Mouse (Mus musculus) layer of hippocampus, adult 11-12 months (tissue): ENCODE data around the gene Lrrc72.
"Not testable (repeated sequence)": the region's sequence is repeated elsewhere in the genome, so short reads cannot be mapped to it uniquely, and the experiment has no call there.

Experiments
- DNase-seq: peaks from one replicate; pipeline ENCODE4 v3.0.0; 2022; ENCODE audit warnings: low spot score

The Lrrc72 gene

GRCm38 (mm10) chr12:36253298-36253697 is at the start of gene Lrrc72:
TSS of gene Lrrc72 (minus strand) at chr12:36253398.
- DNase-seq, result no peak

DNA sequence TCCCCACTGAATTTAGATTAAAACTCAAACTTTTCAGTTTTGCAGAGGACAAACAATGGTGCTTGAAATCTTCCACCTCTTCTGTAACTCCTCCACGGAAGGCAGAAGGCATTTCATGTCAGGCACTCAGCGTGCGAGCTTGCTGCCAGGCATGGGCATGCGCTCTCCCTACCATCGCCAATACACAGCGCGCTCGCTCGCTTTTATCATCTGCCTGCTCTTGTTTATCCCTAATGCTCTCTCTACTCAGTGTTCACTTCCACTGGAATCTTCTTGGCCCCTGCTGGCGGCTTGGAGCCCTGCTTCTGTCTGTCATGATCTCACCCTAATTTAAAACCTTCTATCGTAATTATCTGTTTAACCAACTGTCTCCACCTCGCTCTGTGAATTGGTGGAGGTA is 49.1 kb upstream of the Lrrc72 start:
- DNase-seq, result peak; percentile 57

- DNase-seq, result no peak
Observed at GRCm38 (mm10) chr12:36291346-36291745, 38.1 kb upstream of the Lrrc72 start.

- DNase-seq, result no peak
Observed at GRCm38 (mm10) chr12:36290465-36290864, 37.3 kb upstream of the Lrrc72 start.

DNA sequence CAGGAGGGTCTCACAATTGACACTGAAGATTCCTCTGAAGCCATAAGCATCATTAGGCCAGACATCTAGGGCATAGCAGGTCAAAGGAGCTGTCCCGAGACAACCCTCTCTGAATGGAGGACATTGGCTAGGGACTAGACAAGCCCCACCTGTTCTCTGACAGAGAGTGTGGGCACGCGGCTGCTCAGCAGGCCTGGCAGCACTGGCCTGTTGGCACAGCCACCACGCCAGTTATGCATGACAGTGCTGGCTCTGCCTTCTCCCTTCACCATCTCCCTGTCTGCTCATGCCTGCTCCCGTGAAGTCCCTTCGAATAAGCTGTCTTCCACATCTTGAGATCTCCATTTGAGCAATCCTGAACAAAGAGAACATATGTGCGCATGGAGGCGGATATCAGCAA is 36.4 kb upstream of the Lrrc72 start:
- no peak for DNase-seq

GRCm38 (mm10) chr12:36274823-36275222 is 21.6 kb upstream of the Lrrc72 start:
- no peak for DNase-seq

DNA sequence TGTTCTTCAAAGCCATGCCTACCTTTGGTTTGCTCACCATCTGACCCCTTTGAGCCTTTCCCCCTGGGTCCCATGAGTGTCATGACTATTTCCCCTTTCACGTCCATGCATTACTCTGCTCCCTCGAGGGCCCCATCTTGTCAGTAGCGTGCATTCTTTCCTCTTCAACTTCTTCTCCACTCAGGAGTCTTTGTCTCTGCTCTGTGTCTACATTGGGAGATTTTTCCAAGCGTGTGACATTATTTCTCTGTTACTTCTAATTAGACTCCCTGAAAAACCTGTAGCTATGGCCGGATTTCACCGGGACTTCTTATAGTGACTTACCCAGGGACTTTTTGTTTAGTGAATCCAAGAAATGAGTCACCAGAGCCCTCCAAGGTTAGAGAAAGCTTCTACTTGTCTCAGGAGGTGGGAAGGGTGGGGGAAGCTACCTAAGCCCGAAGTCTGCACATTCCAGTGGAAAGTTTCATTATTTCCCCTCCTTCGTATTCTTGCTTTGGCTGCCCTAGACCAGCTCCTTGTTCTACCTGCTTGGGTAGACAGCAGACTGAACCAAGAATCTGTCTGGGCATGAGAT is 14.6 kb upstream of the Lrrc72 start:
- no peak for DNase-seq

- no peak for DNase-seq
Observed at GRCm38 (mm10) chr12:36262116-36262721, 9.0 kb upstream of the Lrrc72 start.

DNA sequence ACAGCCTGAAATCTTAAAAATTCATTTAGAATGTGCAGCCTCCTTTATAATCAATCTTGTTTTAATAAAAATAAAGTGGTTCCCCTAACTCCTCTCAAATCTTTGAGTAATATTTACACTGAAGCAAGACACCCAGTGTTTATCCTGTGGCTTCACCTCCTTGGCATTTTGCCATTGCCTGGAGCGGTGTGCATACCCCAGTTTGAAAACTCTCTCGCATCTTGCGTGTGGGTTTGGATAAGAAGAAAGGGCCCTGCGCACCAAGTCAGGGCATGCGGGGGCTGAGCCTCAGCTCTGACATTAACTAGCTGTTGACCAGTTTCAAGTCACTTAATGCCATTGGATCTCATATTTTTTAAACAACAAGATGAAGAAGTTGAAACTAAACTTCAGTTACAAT is 2.2 kb upstream of the Lrrc72 start:
- DNase-seq, result no peak

DNA sequence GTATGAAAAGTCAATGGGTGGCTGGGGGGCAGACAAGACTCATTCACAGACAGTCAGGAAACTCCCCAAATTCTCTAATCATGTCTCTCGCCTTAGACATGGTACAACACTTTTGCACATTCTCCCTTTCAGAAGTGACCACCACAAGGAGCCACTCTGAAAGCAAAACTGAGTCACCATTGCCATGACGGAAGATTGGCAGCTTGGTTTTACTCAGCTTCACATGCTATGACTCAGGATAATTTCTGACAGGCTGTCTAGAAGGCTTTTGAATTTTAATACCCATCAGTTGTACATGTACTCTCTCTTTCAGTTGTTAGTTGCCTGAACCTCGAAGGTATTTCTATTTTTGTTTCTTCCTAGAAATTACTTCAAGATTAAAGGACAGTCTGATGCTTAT is 12.0 kb downstream of the Lrrc72 start:
- DNase-seq, result no peak

DNA sequence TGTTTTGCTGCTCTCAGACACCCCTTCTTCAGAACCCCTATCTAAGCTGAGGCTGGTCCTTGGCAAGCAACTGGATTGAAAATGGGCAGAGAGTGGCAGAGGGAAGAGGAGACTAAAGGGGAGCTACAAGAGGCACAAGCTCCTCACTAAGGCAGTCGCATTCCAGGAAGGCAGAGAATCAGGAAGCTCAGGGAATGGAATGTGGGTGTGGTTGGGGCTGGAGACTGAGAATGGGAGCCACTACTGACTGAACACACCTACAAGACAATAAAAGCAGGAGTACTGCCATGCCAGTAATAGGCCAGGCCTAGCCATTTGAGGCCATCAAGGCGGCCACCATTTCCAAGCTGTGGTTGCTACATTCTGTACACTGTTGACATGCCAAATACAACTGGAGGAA is 21.8 kb downstream of the Lrrc72 start:
- no peak for DNase-seq

DNA sequence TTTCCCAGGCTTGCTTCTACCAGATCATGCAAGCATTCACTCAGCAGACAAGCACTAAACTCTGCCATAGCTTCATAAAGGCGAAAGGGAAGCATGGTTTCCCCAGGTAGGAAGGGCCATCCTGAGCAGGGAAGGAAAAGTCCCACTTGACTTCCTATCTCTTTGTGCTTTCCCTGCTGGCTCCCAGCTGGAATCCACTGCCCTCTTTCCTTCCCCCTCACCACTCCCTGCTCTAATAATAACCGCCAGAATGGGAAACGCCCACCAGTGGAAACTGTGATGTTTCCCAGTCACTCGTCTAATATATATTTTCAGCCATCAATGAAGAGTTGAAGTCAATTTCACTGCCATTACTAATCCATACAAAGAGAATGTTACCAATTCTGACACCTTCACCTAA is 28.8 kb downstream of the Lrrc72 start:
- DNase-seq, result no peak

DNA sequence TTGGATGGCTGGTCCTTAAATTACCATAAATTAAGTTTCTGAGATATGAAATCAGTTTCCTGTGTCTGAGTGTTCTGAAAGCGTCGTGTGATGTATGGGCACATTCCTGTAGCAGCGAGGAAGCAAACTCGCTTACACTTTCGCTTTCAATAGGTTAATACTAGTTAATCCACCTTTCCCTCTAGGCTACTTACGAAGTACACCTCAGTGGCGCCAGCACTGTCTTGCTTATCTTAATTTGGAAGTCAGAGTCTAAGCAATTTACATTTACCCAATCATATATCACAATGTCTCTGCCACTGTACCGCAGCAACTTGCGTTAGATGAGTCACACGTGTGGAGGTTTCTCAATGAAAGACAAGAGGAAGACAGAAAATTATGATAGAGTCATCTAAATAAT is 36.3 kb downstream of the Lrrc72 start:
- DNase-seq, result no peak

DNA sequence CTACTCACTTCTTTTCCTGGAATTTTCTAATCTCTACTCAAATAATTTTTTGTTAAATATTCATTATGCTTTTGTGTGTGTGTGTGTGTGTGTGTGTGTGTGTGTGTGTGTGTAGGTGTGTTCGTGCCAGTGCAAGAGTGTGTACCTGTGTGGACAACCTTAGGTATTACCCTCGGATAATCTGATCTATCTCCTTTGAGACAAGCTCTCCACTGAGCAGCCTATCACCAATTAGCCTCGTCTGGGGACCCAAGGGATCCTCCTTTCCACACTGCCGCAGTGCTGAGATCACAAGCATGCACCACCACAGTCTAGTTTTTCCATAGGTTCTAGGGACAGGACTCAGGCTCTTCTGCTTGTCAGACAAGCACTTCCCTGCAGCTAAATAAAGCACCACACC is 37.0 kb downstream of the Lrrc72 start:
- DNase-seq, result no peak

DNA sequence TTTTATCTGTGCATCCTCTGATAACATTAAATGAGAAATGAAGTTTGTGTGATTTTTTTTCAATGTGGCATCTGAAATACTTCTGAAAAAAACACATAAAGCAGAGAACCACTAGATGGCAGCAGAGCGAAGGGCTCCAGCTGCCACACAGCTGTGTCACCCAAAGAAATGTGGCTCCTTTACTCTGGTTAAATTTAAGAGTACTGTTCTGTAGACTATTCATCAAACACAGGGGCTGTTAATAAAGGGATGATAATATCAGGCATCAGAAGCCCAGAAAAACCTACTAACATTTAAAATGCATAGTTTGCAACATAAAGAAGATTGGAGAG is 38.1 kb downstream of the Lrrc72 start:
- DNase-seq, result peak; percentile 49

DNA sequence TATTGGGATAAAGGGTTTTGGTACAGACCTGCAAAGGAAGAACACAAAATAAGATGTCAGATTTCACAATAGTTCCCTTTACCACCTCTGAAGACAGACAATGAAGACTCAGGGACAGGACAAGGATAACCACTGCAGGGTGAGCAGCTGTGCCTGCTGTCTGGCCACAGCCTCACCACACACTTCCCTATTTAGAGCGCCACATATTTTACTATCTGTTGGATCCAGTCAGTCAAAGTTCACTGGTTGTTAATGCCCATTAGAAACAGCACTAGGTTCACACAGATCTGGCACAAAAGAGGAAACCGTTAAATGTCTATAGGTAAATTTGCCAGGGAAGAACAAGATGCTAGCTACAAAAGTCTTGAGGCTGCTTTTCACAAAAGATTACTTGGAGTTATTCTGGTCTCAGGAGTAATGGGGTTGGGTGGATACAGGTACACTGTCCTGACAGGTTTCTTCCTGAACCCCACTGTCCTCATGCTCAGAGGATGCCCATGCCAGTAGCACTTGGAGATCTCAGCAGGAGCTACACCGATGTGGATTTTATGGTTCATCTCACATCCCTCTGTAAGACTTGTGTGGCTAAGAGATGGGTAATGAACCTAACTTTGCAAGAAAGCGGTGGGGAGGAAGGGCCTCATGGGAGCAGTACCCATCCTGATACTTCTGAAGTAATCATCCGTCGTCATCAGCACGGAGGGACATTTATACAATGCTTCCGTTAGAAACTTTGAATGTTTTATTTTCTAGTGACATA is 38.6 kb downstream of the Lrrc72 start:
- no peak for DNase-seq

DNA sequence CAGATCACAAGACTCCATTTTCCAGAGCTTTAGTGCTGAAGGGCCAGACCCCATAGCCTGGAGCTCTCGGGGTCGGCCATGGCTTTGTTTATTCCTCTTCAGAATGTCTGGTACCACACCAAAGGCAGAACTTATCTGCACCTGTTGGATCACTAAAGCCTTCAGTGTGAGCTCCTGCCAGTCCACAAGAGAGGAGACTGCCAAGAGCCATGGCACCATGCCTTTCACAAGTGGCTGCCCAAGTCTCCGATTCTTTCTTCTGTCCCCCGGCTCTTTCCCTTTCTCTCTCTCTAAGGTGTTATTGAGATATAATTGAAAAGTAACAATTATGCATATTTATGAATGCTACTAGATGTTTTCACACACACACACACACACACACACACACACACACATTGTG is 43.1 kb downstream of the Lrrc72 start:
- DNase-seq, result no peak

GRCm38 (mm10) chr12:36208456-36208855 is 44.7 kb downstream of the Lrrc72 start:
- DNase-seq, result peak; percentile 25

DNA sequence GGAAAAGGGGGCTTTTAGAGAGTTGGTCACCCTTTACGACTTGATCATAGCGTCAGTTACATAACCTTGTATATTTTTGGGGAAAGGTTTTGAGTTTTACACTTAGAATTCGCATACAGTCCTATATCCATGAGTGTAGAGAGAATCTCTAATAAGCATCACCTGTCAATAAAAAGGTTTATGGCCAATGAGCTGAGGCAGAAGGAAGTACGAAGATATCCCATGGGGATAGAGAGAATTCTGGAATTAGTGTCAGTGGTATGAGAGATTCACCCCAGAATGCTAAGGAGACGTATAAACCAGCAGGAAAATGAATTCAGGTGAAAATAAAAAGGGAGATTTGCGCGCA is 45.4 kb downstream of the Lrrc72 start:
- DNase-seq, result no peak

GRCm38 (mm10) chr12:36207072-36207799 is 46.0 kb downstream of the Lrrc72 start:
- peak; percentile 57 for DNase-seq

- not testable (repeated sequence) for DNase-seq
Observed at GRCm38 (mm10) chr12:36205579-36206119, 47.5 kb downstream of the Lrrc72 start.

DNA sequence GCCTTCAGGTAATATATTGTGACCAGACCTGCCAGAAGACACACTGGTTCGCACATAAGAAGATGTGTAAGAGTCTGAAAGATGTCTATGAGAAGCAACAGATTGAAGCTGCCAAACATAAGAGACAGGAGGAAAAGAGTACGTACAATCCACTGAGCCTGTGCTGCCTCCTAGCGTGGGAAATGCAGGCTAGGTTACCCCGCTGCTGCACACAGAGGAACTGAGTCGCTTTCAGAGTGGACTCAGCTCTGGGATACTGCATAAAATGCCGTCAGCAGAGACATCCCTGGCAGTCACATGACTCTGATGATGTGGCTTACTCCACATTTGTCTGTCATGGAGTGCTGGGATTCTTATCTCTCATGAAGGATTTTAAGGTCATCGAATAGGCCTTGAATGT is 58.2 kb downstream of the Lrrc72 start:
- no peak for DNase-seq

DNA sequence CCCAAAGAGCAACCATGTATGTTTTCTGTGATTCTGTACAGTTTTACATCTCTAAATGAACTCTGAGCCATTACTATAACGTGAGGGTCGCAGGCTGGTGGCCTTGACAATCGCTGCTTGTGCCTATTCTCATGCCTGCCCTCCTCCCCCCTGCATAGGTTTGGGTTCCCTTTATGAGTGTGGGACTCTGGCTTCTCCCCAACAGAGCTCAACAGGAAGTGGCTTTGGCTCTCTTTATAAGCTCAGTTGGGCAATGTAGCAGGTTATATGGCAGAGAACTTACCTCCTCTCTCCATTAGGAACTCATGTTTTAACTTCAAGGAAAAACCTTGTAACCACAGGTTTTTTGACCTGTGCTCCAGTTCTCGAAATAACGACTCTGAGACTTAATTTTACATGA is 62.9 kb downstream of the Lrrc72 start:
- DNase-seq, result no peak
